Mouse (Mus musculus) urinary bladder, postnatal 4 days (tissue): ENCODE results near the gene Ugt1a10.
"Not testable (repeated sequence)": the region's sequence is repeated elsewhere in the genome, so short reads cannot be mapped to it uniquely, and the experiment has no call there.

Experiments
- DNase-seq, 2 experiments: peaks; one replicate each; pipeline ENCODE4 v3.0.0; 2021 to 2022; ENCODE audit warnings: low spot score in 2 of 2

The Ugt1a10 gene

GRCm38 (mm10) chr1:88138145-88138544 is 83.0 kb downstream of the Ugt1a10 start:
- DNase-seq: no peak

GRCm38 (mm10) chr1:88140492-88140891 is 85.3 kb downstream of the Ugt1a10 start:
- not testable (repeated sequence) for DNase-seq

GRCm38 (mm10) chr1:88143966-88144675 is 88.9 kb downstream of the Ugt1a10 start:
- peak in 1 of 2 experiments; percentile 67 for DNase-seq

GRCm38 (mm10) chr1:88145278-88145677 is 90.1 kb downstream of the Ugt1a10 start:
- not testable (repeated sequence) for DNase-seq

- not testable (repeated sequence) for DNase-seq
Observed at GRCm38 (mm10) chr1:88150133-88150532, 94.9 kb downstream of the Ugt1a10 start.

- DNase-seq: no peak
Observed at GRCm38 (mm10) chr1:88158430-88158829, 103.2 kb downstream of the Ugt1a10 start.

GRCm38 (mm10) chr1:88165711-88166110 is 110.5 kb downstream of the Ugt1a10 start, which contains the start of gene Ugt1a5:
TSS of gene Ugt1a5 (plus strand) at chr1:88166012.
- no peak for DNase-seq

GRCm38 (mm10) chr1:88172190-88172589 is 117.0 kb downstream of the Ugt1a10 start:
- DNase-seq: not testable (repeated sequence)

- no peak for DNase-seq
Observed at GRCm38 (mm10) chr1:88179657-88180056, 124.5 kb downstream of the Ugt1a10 start.

GRCm38 (mm10) chr1:88186325-88186935 is 131.2 kb downstream of the Ugt1a10 start:
- DNase-seq: no peak

GRCm38 (mm10) chr1:88192136-88192535 is 136.9 kb downstream of the Ugt1a10 start:
- no peak for DNase-seq

- no peak for DNase-seq
Observed at GRCm38 (mm10) chr1:88195687-88196086, 140.5 kb downstream of the Ugt1a10 start.

GRCm38 (mm10) chr1:88197443-88197842 is 142.3 kb downstream of the Ugt1a10 start:
- no peak for DNase-seq

- no peak for DNase-seq
Observed at GRCm38 (mm10) chr1:88199996-88200395, 144.8 kb downstream of the Ugt1a10 start.

GRCm38 (mm10) chr1:88200456-88200855 is 145.3 kb downstream of the Ugt1a10 start, which contains the start of gene Ugt1a2:
TSS of gene Ugt1a2 (plus strand) at chr1:88200601.
- no peak for DNase-seq

- DNase-seq: peak; percentile 71
Observed at GRCm38 (mm10) chr1:88205294-88205922, 150.2 kb downstream of the Ugt1a10 start, which contains the start of gene Dnajb3. TSS of gene Dnajb3 (minus strand) at chr1:88205782.

- peak in 1 of 2 experiments; percentile 28 for DNase-seq
Observed at GRCm38 (mm10) chr1:88206843-88207479, 151.8 kb downstream of the Ugt1a10 start.

GRCm38 (mm10) chr1:88211812-88212211 is 156.6 kb downstream of the Ugt1a10 start, which contains the start of gene Ugt1a1:
TSS of gene Ugt1a1 (plus strand) at chr1:88211959.
- peak; percentile 24 to 72 for DNase-seq

- peak; percentile 23 to 80 for DNase-seq
Observed at GRCm38 (mm10) chr1:88212341-88213045, 157.3 kb downstream of the Ugt1a10 start.

- DNase-seq: peak in 1 of 2 experiments; percentile 42
Observed at GRCm38 (mm10) chr1:88213061-88213460, 157.9 kb downstream of the Ugt1a10 start.

- peak; percentile 41 to 75 for DNase-seq
Observed at GRCm38 (mm10) chr1:88213766-88214461, 158.7 kb downstream of the Ugt1a10 start.
